Mouse (Mus musculus) adrenal gland, adult 18-20 months (tissue): ENCODE results near the gene Mst1. TPM values are rescaled to one million over a fixed set of nuclear protein-coding genes. Genes with fewer than 3 reads are reported as not detected.

Experiments used
- DNase-seq, 2 experiments: peaks; one replicate each; pipeline ENCODE4 v3.0.0; 2021 to 2022; ENCODE audit warnings: low spot score in 2 of 2
- total RNA-seq, 2 experiments: library from RNA; stranded (reverse); gene quantifications; 1 replicate in 1 of 2; 2 replicates in 1 of 2; pipeline ENCODE4 v1.2.3; 2021

Mst1 gene
- total RNA-seq, 2 experiments from 2014 or later = 0.23 TPM; not detected in 1

DNA sequence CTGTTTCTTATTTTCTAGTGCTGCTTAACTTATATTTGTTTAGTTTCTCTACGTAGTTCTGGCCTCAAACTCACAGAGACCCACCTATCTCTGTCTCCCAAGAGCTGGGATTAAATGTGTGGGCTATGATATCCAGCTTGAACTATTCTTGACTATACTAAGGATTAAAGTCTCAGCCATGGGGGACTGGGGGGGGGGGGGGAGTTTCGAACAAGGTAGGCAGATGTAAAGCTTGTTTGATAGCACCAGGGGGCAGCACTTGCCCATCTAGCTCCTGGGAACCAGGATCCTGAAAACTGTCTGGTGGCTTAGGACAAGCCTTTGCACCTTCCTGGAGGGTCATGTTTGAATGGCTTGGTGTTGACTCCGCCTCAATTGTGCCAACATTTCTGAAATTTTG lies 15.3 kb downstream of the Mst1 start:
- peak; percentile 48 to 52 for DNase-seq

DNA sequence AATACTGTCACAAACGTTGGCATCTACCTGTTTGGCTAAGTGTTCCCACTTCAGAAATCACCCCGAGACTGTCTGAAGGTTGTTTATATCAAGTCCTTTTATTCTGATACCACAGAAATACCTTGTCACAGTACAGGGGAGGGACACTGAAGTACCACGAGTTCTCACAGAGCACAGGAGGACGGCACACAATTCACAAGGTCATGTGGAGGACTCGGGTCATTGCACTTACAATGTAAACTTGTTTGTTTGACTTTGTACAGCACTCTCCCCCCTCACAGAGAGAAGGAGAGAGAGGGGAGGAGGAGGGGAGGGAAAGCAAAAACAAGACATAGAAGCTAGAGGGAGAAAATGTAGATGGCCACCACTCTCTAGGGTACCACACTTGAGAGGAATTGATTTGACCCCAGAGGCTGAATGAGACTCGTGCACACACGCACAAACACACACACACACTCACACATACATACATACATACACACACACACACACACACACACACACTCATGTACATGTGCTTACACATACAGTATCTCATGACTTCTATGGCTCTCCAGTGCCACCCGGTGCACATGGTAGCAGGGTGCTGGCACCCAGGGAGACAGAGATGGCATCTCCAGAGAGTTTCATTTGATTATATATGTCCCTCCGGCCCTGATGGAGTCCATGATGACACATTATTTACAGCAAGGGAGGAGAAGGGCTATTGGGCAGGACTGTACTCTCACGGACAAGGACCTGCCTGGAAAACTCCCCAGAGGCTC lies 15.9 kb downstream of the Mst1 start:
- no peak for DNase-seq

DNA sequence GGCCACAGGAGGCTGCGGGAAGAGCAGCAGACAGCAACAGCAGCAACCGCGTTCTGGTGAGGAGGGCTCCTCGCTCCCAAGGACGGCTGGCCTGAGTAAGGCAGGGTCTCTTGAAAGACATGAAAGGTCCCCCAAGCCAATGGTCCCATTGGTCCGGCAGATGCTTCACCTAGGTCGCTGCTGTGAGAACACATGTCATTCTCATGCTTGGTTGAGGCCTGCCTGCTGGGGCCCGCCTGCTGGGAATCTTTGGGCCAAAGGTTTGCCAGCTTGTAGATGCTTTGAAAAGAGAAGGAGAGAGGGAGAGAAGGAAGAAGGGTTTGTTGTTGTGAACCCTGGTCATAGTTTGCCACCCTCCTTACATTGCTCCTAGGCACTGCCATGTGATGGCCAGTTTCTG lies 19.4 kb downstream of the Mst1 start:
- DNase-seq = no peak

DNA sequence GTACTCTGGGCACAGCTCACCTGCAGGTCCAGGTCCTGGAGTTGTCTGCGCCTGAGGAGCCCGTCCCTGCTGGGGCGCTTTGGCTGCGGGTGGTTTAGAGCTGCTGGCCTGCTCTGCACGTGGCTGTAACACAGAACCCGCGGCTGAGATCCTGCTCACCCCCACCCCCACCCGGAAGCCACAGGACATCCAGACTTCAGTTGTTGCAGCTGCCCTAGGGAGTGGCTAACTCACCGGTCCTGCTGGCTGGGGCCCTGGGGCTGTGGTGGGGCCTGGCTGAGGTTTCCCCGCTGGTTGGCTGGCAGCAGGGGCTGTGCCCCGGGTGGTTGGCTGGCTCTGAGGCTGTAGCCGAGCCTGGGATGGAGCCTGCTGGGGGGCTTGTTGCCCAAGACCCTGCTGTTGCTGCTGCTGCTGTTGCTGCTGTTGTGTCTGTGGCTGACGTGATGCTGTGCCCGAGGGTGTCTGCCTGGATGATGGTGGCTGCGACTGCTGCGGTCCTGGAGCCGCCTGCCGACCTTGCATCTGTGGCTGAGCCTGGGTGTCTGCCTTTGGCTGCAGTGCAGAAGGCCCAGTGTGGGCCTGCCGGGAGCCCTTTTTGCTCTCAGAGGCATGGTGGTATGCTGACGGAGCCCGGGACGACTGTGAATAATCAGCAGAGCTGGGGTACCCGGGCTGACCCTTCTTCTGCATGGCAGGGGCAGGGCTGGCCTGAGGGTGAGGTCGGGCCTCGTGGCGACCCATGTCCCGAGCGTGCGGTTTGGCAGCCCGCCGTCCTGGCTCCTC lies 24.7 kb downstream of the Mst1 start:
- DNase-seq = no peak

- no peak for DNase-seq
Observed at GRCm38 (mm10) chr9:108105549-108105863, 25.3 kb downstream of the Mst1 start.

DNA sequence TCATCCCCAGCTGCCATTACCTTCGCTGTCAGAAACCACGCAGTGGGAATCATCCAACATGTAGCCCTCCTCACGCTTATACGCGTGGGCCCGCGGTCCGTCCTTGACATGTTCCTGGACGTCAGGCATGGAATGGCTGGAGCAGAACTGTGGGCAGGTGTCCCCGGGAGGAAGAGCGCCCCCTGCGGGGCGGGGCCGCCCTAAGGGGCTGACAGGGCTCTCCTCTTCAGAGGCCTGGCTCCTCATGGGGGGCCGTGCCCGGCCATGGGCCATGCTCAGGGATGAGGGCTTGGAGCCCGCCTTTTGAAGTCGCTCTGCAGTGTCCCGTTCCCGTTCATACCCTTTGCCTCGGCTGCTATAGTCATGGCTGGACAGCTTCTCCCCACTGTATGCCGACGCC lies 25.9 kb downstream of the Mst1 start:
- no peak for DNase-seq

DNA sequence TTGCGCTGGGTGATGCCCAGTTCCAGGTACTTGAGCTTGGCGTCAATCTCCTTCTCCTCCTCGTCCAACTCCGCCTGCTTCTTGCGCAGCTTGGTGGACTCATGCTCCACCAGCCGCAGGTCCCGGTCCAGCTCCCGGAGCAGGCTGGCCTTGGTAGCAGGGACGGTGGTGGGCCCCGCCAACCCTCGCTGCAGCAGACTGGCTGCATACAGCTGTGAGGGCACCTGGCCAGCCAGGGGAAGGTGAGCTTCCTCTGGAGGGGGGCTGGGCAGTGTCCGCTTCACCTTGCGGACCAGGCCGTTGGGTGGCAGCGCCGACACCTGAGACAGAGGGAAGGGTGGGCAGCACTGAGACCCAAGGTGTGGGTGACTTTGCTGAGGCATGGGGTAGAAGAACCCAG lies 27.6 kb downstream of the Mst1 start:
- no peak for DNase-seq

GRCm38 (mm10) chr9:108110160-108110559 lies 29.9 kb downstream of the Mst1 start:
- DNase-seq = no peak

- DNase-seq = no peak
Observed at GRCm38 (mm10) chr9:108111101-108111592, 30.9 kb downstream of the Mst1 start.

- no peak for DNase-seq
Observed at GRCm38 (mm10) chr9:108111593-108112121, 31.4 kb downstream of the Mst1 start.

- no peak for DNase-seq
Observed at GRCm38 (mm10) chr9:108112719-108113340, 32.6 kb downstream of the Mst1 start.

- no peak for DNase-seq
Observed at GRCm38 (mm10) chr9:108115290-108116077, 35.2 kb downstream of the Mst1 start.

- peak in 1 of 2 experiments; percentile 68 for DNase-seq
Observed at GRCm38 (mm10) chr9:108117143-108117542, 36.9 kb downstream of the Mst1 start.

DNA sequence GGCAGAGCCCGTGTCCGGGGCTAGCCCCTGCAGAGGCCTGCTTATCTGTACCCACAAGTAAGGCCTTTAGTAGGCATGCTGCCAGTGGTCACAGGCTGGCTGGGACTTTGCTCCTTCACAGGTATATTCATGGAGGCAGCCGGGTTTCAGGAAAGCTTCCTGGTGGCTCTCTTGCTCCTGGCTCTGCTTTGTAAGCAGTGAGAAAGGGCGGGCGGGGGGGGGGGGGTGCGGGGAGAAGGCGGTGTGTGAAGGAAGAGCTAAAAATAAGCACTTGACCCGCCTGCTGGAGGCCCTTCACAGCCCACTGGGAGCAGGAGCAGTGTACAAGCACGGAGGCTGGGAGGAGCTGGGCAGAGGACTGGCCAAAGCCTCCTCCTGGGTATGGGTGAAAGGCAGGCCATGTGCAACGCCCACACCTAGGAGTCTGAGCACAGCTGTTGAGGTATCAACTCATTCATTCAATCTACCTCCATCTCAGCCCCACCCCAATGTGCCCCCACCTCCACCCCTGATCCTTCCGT lies 39.7 kb downstream of the Mst1 start:
- DNase-seq = no peak

GRCm38 (mm10) chr9:108120671-108121070 lies 40.4 kb downstream of the Mst1 start:
- DNase-seq = no peak

GRCm38 (mm10) chr9:108121170-108121969 lies 41.1 kb downstream of the Mst1 start:
- DNase-seq = peak in 1 of 2 experiments; percentile 56

DNA sequence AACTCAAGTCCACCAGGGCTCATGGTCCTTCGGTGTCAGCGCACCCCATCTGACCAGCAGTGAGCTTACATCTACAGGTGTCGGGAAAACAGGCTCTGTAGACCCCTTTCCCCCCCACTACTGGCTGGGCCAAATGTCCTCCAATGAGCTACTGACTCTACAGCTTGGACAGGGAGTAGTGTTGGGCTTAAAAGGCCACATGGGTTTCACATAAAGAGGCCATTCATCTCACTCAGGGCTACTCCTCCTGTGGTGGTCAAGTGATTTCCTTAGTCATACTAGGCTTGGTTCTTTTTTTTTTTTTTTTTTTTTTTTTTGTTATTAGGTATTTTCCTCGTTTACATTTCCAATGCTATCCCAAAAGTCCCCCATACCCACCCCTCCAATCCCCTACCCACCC lies 43.7 kb downstream of the Mst1 start:
- no peak for DNase-seq

DNA sequence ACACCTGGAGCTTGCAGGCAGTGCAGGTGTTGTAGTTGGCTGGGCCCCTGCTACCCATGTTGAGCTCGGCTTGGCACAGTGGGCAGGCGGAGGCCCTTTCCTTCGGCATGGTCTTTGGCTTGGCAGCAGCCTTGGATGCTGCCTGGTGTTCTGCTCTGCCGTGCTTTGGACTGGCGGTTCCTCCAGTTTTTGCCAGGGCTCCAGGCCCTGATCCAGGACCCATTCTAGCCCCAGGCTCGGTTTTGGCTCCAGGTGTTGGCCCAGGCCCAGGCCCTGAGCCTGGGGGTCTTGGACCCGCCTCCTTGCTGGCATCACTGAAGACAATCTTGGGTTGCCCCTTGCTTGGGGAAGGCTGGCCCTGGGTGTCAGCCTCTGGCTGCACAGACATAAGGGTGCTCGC lies 45.5 kb downstream of the Mst1 start:
- no peak for DNase-seq

DNA sequence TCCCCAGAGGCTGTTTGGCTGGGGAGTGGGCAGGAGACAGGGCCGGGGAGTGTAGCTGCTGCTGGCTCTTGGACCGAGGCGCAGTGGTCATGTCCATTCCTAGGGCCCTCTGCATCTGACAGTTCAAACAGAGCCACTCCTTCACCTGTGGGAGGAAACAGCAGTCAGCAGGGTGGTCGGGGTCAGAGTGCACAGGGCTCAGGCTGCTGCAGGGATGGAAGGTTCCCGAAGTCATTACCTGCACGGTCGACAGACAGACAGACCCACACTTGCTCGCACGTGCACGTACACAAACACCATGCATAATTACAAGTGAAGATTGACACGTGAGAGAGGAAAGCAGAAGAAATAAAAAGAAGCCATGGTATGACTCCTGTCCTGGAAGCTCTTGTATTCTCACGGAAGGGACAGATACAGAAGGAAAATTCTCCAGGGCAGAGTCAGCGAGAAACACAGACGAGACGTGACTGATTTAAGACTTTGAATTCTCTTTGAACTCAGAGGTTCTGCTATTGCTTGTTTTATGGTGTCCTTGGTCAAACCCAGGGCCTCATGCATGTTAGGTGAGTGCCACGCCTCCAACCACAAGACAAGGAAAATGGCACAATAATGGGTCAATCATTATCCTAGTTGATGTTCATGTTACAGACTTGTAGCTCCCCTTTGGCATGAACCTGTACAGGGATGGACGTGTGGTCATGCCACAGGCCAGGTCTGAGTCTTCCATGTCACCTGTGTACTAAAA lies 46.4 kb downstream of the Mst1 start:
- no peak for DNase-seq
